Mouse (Mus musculus) heart, embryonic 16.5 days (tissue): ENCODE measurements around the gene Kif16b. TPM values are rescaled to one million over a fixed set of nuclear protein-coding genes. Genes with fewer than 3 reads are reported as not detected.

Experiments
- ATAC-seq: fragments of 200-750 bp; cut with Nextera tagmentation; replicated peaks from 2 replicates; pipeline ENCODE4 v1.8.0; 2017; ENCODE audit warnings: moderate number of reproducible peaks; ENCODE audit not compliant: insufficient read depth, low FRiP score; ENCODE audit errors: extremely low read depth
- H3K27ac ChIP-seq: fragments of 300-500 bp; sonication (generic); 2 replicates; pipeline ENCODE4 v1.5.1; 2014; ENCODE audit warnings: mild to moderate bottlenecking, low read length, control low read depth, moderate library complexity
- H3K27me3 ChIP-seq: fragments of 300-500 bp; sonication (generic); 2 replicates; pipeline ENCODE4 v1.6.1; 2014; ENCODE audit warnings: low read length, mixed read lengths; ENCODE audit not compliant: control insufficient read depth, insufficient read depth
- H3K36me3 ChIP-seq: fragments of 300-500 bp; sonication (generic); 2 replicates; pipeline ENCODE4 v1.6.1; 2014; ENCODE audit not compliant: control insufficient read depth, insufficient read depth
- H3K4me1 ChIP-seq: fragments of 300-500 bp; sonication (generic); 2 replicates; pipeline ENCODE4 v1.6.1; 2014; ENCODE audit warnings: low read length, mixed read lengths; ENCODE audit not compliant: control insufficient read depth, insufficient read depth
- H3K4me2 ChIP-seq: fragments of 300-500 bp; sonication (generic); 2 replicates; pipeline ENCODE4 v1.6.1; 2014; ENCODE audit warnings: low read depth, mild to moderate bottlenecking, control low read depth, low read length
- H3K4me3 ChIP-seq: fragments of 300-500 bp; sonication (generic); 2 replicates; pipeline ENCODE4 v1.5.1; 2014; ENCODE audit warnings: mild to moderate bottlenecking, control low read depth, low read length
- H3K9ac ChIP-seq: fragments of 300-500 bp; sonication (generic); 2 replicates; pipeline ENCODE4 v1.6.1; 2014; ENCODE audit warnings: low read length, control low read depth
- H3K9me3 ChIP-seq: fragments of 300-500 bp; sonication (generic); replicated peaks from 2 replicates; pipeline ENCODE4 v1.6.1; 2016; ENCODE audit warnings: low read length; ENCODE audit not compliant: control insufficient read depth
- WGBS: fragments of 180-500 bp; shearing (Covaris S2); extraction: QIAGEN DNeasy Blood & Tissue Kit; methylation state at CpG from one replicate; pipeline ENCODE4 v1.1.7; 2014; 5-methylcytosine and 5-hydroxymethylcytosine counted together
- polyA plus RNA-seq: library from polyadenylated mRNA; unstranded; fragments of >200 nt; fragmentation: Nextera tagmentation; extraction: Ambion mirVana; gene quantifications from 2 replicates; pipeline ENCODE4 v1.2.1, GENCODE M21; 2015

Gene Kif16b
- polyA plus RNA-seq, 1 experiment from 2014 or later: 11.8 TPM

- WGBS: 60% methylated on average over 2 of the region's 2 CpGs
- H3K9ac ChIP-seq: no peak overlapping the region
- peaks cover 15% of the 10 kb centered on the region for H3K27me3 ChIP-seq
- H3K36me3 ChIP-seq: no peaks in the 10 kb centered on the region
- no peak overlapping the region for H3K4me3 ChIP-seq
- no peak overlapping the region for H3K27ac ChIP-seq
- no peak overlapping the region for H3K4me2 ChIP-seq
- H3K4me1 ChIP-seq: no peaks in the 10 kb centered on the region
- H3K9me3 ChIP-seq: no peaks in the 10 kb centered on the region
- ATAC-seq: no peak
These were observed 271.6 kb downstream of the Kif16b start for GRCm38 (mm10) chr2:142629523-142630312.

- Histone ChIP-seq H3K36me3 (no peaks in the 10 kb centered on the region), H3K27me3 (no peaks in the 10 kb centered on the region), H3K4me1 (no peaks in the 10 kb centered on the region), H3K27ac (no peak overlapping the region), H3K9me3 (no peaks in the 10 kb centered on the region), H3K4me2 (no peak overlapping the region), H3K4me3 (no peak overlapping the region), H3K9ac (no peak overlapping the region)
- WGBS: 86% methylated on average over 4 of the region's 4 CpGs
- no peak for ATAC-seq
These were observed 275.6 kb downstream of the Kif16b start for GRCm38 (mm10) chr2:142625756-142626155.

GRCm38 (mm10) chr2:142625101-142625500 lies 276.2 kb downstream of the Kif16b start:
- H3K9ac ChIP-seq: no peak overlapping the region
- no peaks in the 10 kb centered on the region for H3K27me3 ChIP-seq
- H3K4me2 ChIP-seq: no peak overlapping the region
- H3K27ac ChIP-seq: no peak overlapping the region
- H3K36me3 ChIP-seq: no peaks in the 10 kb centered on the region
- H3K4me3 ChIP-seq: no peak overlapping the region
- 68% methylated on average over 3 of the region's 3 CpGs for WGBS
- no peaks in the 10 kb centered on the region for H3K9me3 ChIP-seq
- no peak for ATAC-seq
- no peaks in the 10 kb centered on the region for H3K4me1 ChIP-seq

- Histone ChIP-seq H3K9ac (no peak overlapping the region), H3K9me3 (no peaks in the 10 kb centered on the region), H3K27ac (no peak overlapping the region), H3K36me3 (no peaks in the 10 kb centered on the region), H3K4me2 (no peak overlapping the region), H3K27me3 (no peaks in the 10 kb centered on the region), H3K4me1 (no peaks in the 10 kb centered on the region), H3K4me3 (no peak overlapping the region)
- 79% methylated on average over 2 of the region's 2 CpGs for WGBS
- no peak for ATAC-seq
These were observed 277.1 kb downstream of the Kif16b start for GRCm38 (mm10) chr2:142624254-142624653.

- no peak overlapping the region for H3K27ac ChIP-seq
- no peaks in the 10 kb centered on the region for H3K4me1 ChIP-seq
- no peaks in the 10 kb centered on the region for H3K36me3 ChIP-seq
- no peaks in the 10 kb centered on the region for H3K9me3 ChIP-seq
- 83% methylated on average over 4 of the region's 4 CpGs for WGBS
- no peaks in the 10 kb centered on the region for H3K27me3 ChIP-seq
- H3K4me2 ChIP-seq: no peak overlapping the region
- no peak for ATAC-seq
- H3K9ac ChIP-seq: no peak overlapping the region
- no peak overlapping the region for H3K4me3 ChIP-seq
These were observed 280.2 kb downstream of the Kif16b start for GRCm38 (mm10) chr2:142621152-142621551.

- Histone ChIP-seq H3K9me3 (no peaks in the 10 kb centered on the region), H3K9ac (no peak overlapping the region), H3K4me1 (no peaks in the 10 kb centered on the region), H3K27me3 (no peaks in the 10 kb centered on the region), H3K4me2 (no peak overlapping the region), H3K36me3 (no peaks in the 10 kb centered on the region), H3K4me3 (no peak overlapping the region), H3K27ac (no peak overlapping the region)
- ATAC-seq: no peak
These were observed 281.4 kb downstream of the Kif16b start for GRCm38 (mm10) chr2:142619926-142620325.

- WGBS: 69% methylated on average over 5 of the region's 5 CpGs
- H3K36me3 ChIP-seq: no peaks in the 10 kb centered on the region
These were observed 286.8 kb downstream of the Kif16b start for GRCm38 (mm10) chr2:142614535-142614934.

GRCm38 (mm10) chr2:142612359-142612953 lies 288.9 kb downstream of the Kif16b start:
- 0 out of 2 replicates have a peak, but pooled peaks cover 2% of the 10 kb centered on the region for H3K27me3 ChIP-seq
- no peak overlapping the region for H3K27ac ChIP-seq
- H3K36me3 ChIP-seq: no peaks in the 10 kb centered on the region
- no peak for ATAC-seq
- H3K4me1 ChIP-seq: no peaks in the 10 kb centered on the region
- H3K4me2 ChIP-seq: no peak overlapping the region
- H3K9me3 ChIP-seq: no peaks in the 10 kb centered on the region
- no peak overlapping the region for H3K4me3 ChIP-seq
- H3K9ac ChIP-seq: no peak overlapping the region
- 73% methylated on average over 5 of the region's 5 CpGs for WGBS

More at GRCm38 (mm10) chr2:142614535-142614934, 286.8 kb downstream of the Kif16b start:
- Histone ChIP-seq H3K4me1 (no peaks in the 10 kb centered on the region), H3K4me2 (no peak overlapping the region), H3K9ac (no peak overlapping the region), H3K9me3 (no peaks in the 10 kb centered on the region), H3K27me3 (no peaks in the 10 kb centered on the region), H3K4me3 (no peak overlapping the region), H3K27ac (no peak overlapping the region)
- ATAC-seq: no peak

- Histone ChIP-seq H3K36me3 (no peaks in the 10 kb centered on the region), H3K9ac (no peak overlapping the region), H3K4me3 (no peak overlapping the region), H3K4me1 (no peaks in the 10 kb centered on the region), H3K27ac (no peak overlapping the region), H3K4me2 (no peak overlapping the region), H3K9me3 (no peaks in the 10 kb centered on the region), H3K27me3 (0 out of 2 replicates have a peak, but pooled peaks cover 2% of the 10 kb centered on the region)
- WGBS: 78% methylated on average over 6 of the region's 6 CpGs
- ATAC-seq: no peak
These were observed 290.2 kb downstream of the Kif16b start for GRCm38 (mm10) chr2:142611113-142611512.
